Mouse (Mus musculus): ENCODE measurements around the gene Mfn1. TPM values are rescaled to one million over a fixed set of nuclear protein-coding genes. Genes with fewer than 3 reads are reported as not detected.

Gene Mfn1
- polyA plus RNA-seq, 1 experiment from 2014 or later, result 23.9 TPM

DNA sequence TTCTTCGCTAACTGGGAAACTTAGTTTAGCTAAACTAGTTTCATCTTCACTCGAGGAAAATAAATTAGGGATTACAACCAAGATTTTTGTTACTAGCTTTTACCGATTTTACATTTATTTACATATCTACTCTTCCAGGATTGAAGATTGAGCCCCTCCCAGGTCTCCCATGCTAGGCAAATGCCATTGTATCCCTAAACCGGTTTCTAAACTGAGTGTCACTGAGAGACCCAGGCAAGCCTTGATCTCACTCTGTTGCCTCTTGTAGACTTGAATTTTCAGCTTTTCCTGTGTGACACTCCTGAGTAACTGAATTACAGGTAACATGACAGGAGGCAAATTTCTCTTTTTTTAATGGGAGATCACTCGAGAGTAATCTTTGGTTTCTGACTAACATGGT is 776 bp downstream of the Mfn1 start:
- Histone ChIP-seq H3K27me3 (replicated peaks; ENCODE audit: low read depth, poor library complexity, severe bottlenecking) (no peaks in the 10 kb centered on the region), H3K4me3 (peak overlapping the region; percentile 85), H3K27ac (replicated peaks) (peak overlapping the region; percentile 83; the same call in 1 of the 2 replicates), H3K36me3 (replicated peaks) (peaks cover 38% of the 10 kb centered on the region), H3K9me3 (peaks cover 13% of the 10 kb centered on the region), H3K4me1 (peaks cover 5% of the 10 kb centered on the region)
- DNase-seq (ENCODE audit: low spot score), result no peak
- 15% methylated on average over 5 of the region's 5 CpGs for WGBS

DNA sequence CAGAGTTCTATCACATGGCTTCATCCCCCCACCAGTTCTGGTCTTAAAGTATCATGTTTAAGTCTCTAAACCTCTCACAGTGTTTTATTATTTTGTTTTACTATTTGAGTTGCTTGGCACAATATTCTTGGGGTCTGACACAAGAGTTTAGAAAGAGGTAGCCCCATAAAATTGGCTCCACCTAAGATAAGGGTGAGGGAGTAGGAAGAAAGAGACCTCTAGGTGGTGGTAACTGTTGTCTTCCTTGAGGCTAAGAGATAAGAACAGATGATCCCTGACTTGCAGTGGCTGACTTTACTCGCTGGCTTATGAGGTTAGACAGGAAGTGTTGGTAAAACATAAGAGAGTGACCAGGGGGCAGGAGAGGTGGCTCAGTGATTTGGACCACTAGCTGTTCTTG is 6.4 kb downstream of the Mfn1 start:
- no peak for DNase-seq (ENCODE audit: low spot score)
- no peak overlapping the region for H3K4me3 ChIP-seq
- no peak overlapping the region for H3K27ac ChIP-seq (replicated peaks)
- no peaks in the 10 kb centered on the region for H3K4me1 ChIP-seq
- WGBS, result 75% methylated on average over 1 of the region's 1 CpGs
- H3K9me3 ChIP-seq, result no peaks in the 10 kb centered on the region
- peaks cover 81% of the 10 kb centered on the region for H3K36me3 ChIP-seq (replicated peaks)
- no peaks in the 10 kb centered on the region for H3K27me3 ChIP-seq (replicated peaks; ENCODE audit: low read depth, poor library complexity, severe bottlenecking)

DNA sequence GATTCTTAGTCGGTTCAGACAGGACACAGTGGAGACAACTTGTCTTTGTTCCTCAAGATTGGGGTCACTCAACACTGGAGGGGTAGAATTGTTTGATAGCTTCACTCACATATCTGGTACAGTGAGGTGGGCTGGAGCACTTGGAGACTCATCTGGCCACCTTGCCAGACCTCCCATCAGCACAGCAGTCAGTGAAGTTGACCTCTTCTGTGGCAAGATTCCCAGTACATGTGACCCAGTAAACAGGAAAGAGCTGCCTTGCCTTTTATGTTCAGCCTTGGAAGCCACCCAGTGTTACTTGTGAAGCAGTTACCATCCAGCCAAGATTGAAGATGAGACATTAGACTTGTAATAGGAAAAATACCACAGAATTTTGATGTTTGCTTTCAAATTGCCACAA is 8.3 kb downstream of the Mfn1 start:
- DNase-seq (ENCODE audit: low spot score), result no peak
- Histone ChIP-seq H3K36me3 (replicated peaks) (peaks cover 80% of the 10 kb centered on the region), H3K27ac (replicated peaks) (no peak overlapping the region), H3K4me1 (no peaks in the 10 kb centered on the region), H3K9me3 (no peaks in the 10 kb centered on the region), H3K27me3 (replicated peaks; ENCODE audit: low read depth, poor library complexity, severe bottlenecking) (no peaks in the 10 kb centered on the region), H3K4me3 (no peak overlapping the region)
- WGBS, result 78% methylated on average over 1 of the region's 1 CpGs

DNA sequence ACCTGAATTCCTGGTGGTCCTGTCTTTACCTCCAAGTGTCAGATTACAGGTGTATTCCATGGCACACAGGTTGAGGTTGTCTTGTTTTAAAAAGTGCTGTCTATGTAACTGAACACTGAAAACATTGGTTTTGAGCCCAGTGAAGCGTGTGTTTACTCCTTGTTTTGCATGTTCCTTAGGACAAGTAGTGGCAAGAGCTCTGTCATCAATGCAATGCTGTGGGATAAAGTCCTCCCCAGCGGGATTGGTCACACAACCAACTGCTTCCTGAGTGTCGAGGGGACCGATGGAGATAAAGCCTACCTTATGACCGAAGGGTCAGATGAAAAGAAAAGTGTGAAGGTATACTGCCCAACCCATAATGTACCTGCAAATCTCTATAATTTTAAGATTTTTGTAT is 8.8 kb downstream of the Mfn1 start:
- Histone ChIP-seq H3K4me1 (no peaks in the 10 kb centered on the region), H3K4me3 (no peak overlapping the region), H3K27me3 (replicated peaks; ENCODE audit: low read depth, poor library complexity, severe bottlenecking) (no peaks in the 10 kb centered on the region), H3K27ac (replicated peaks) (no peak overlapping the region), H3K36me3 (replicated peaks) (peaks cover 82% of the 10 kb centered on the region), H3K9me3 (no peaks in the 10 kb centered on the region)
- DNase-seq (ENCODE audit: low spot score), result no peak
- WGBS, result 86% methylated on average over 5 of the region's 5 CpGs

DNA sequence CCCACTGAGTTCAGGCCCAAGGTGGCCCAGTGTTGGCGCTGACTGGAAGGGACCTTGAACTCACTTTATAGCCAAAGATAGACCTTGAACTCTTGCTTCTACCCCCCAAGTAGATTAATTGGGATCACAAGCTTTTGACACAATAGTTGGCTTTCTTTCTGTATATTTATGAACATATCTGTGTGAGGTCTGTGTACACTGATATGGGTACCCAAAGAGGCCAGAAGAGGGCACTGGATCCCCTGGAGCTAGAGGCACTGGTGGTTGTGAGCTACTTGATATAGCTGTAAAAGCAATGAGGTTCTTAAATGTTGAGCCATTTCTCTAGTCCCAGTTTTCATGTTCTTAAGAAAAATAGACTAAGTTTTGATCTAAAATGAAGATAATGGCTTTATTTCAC is 23.8 kb downstream of the Mfn1 start:
- peaks cover 53% of the 10 kb centered on the region for H3K36me3 ChIP-seq (replicated peaks)

DNA sequence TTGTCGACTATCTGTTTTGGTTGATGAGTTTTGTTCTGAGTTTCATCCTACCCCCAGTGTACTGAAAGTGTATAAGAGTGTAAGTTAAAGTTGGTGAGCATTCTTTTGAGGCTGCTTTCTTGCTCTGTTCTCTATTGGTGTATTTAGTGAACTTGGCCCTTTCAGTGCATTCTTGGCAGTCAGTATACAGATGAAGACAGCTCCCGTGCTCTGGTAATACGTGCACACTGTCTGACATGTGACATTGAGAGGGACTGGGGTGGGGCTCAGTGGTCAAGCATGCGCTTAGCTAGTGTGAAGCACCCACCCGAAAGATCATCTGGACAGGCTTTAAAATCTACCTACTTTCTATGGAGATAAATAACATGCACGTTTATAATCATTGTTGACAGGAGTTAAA is 34.1 kb downstream of the Mfn1 start:
- Histone ChIP-seq H3K9me3 (peaks cover under 1% of the 10 kb centered on the region; the same call in 1 of the 2 replicates), H3K27ac (replicated peaks) (no peak overlapping the region), H3K4me1 (no peaks in the 10 kb centered on the region), H3K27me3 (replicated peaks; ENCODE audit: low read depth, poor library complexity, severe bottlenecking) (no peaks in the 10 kb centered on the region), H3K36me3 (replicated peaks) (peaks cover 71% of the 10 kb centered on the region), H3K4me3 (no peak overlapping the region)
- WGBS, result 93% methylated on average over 6 of the region's 6 CpGs
- no peak for DNase-seq (ENCODE audit: low spot score)

More for the DNA sequence above, 23.8 kb downstream of the Mfn1 start:
- peak; percentile 17 for DNase-seq (ENCODE audit: low spot score)
- Histone ChIP-seq H3K4me1 (no peaks in the 10 kb centered on the region), H3K27ac (replicated peaks) (no peak overlapping the region), H3K4me3 (no peak overlapping the region), H3K27me3 (replicated peaks; ENCODE audit: low read depth, poor library complexity, severe bottlenecking) (no peaks in the 10 kb centered on the region), H3K9me3 (no peaks in the 10 kb centered on the region)
- 90% methylated on average over 1 of the region's 1 CpGs for WGBS

DNA sequence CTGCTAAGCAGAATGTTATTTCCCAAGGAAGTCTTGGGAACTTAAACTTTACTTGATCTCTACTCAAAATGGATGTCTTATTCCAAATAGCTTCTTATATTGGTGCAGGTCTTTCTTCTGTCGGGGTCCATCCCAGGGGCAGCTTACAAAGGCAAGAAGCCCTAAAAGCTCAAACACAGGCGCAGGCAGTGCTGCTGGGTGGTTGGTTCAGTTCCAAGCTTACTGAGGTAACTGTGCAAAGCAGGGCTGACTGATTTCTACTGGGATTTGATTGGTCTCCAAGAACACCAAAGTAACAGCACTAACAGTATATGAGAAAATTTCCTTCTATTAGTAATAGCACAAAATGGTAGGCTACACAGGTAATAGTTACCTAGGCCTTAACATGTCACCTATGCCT is 43.8 kb downstream of the Mfn1 start:
- DNase-seq (ENCODE audit: low spot score), result no peak
- no peaks in the 10 kb centered on the region for H3K4me1 ChIP-seq
- no peaks in the 10 kb centered on the region for H3K27me3 ChIP-seq (replicated peaks; ENCODE audit: low read depth, poor library complexity, severe bottlenecking)
- no peak overlapping the region for H3K27ac ChIP-seq (replicated peaks)
- H3K36me3 ChIP-seq (replicated peaks), result peaks cover 73% of the 10 kb centered on the region
- H3K4me3 ChIP-seq, result no peak overlapping the region
- H3K9me3 ChIP-seq, result peaks cover 4% of the 10 kb centered on the region; the same call in 1 of the 2 replicates
- 95% methylated on average over 2 of the region's 2 CpGs for WGBS

DNA sequence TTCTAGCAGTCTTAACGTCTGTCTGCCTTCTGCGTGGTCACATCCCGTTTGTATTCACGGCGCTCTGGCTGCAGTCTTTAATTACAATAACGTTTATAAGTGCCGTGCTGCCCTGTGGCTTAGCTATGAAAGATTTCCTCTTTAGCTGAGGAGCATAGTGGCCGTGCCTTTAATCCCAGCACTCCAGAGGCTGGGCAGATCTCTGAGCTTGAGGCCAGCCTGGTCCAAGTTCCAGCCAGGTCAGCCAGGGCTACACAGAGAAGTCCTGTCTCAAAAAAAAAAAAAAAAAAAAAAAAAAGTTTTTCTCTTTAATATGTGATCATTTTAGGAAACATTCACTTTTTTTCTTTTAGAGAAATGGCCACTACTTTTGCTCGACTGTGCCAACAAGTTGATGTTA is 44.6 kb downstream of the Mfn1 start:
- no peaks in the 10 kb centered on the region for H3K4me1 ChIP-seq
- 70% methylated on average over 9 of the region's 9 CpGs for WGBS
- H3K4me3 ChIP-seq, result no peak overlapping the region
- peaks cover 66% of the 10 kb centered on the region for H3K36me3 ChIP-seq (replicated peaks)
- no peaks in the 10 kb centered on the region for H3K9me3 ChIP-seq
- H3K27me3 ChIP-seq (replicated peaks; ENCODE audit: low read depth, poor library complexity, severe bottlenecking), result no peaks in the 10 kb centered on the region
- H3K27ac ChIP-seq (replicated peaks), result no peak overlapping the region
- no peak for DNase-seq (ENCODE audit: low spot score)

DNA sequence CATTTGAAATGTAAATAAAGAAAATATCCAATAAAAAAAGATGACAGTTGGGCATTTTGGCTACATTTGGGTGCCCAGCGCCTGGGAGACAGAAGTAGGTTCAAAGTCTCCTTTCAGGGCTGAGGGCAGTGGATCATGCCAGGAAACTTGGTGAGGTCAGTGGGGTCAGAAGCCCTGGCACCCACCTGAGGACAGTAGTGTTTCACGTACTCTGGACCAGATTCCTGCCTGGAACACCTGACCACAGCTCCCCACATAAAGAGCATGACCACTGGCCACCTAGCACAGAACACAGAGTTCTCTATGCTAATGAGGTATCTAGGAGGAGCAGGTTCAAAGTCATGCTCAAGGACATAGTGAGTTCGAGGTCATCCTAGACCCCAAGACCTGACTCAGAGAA is 45.9 kb downstream of the Mfn1 start:
- no peak overlapping the region for H3K27ac ChIP-seq (replicated peaks)
- H3K27me3 ChIP-seq (replicated peaks; ENCODE audit: low read depth, poor library complexity, severe bottlenecking), result no peaks in the 10 kb centered on the region
- no peak overlapping the region for H3K4me3 ChIP-seq
- no peak for DNase-seq (ENCODE audit: low spot score)
- peaks cover 58% of the 10 kb centered on the region for H3K36me3 ChIP-seq (replicated peaks)
- no peaks in the 10 kb centered on the region for H3K4me1 ChIP-seq
- no peaks in the 10 kb centered on the region for H3K9me3 ChIP-seq
- WGBS, result 93% methylated on average over 3 of the region's 3 CpGs

DNA sequence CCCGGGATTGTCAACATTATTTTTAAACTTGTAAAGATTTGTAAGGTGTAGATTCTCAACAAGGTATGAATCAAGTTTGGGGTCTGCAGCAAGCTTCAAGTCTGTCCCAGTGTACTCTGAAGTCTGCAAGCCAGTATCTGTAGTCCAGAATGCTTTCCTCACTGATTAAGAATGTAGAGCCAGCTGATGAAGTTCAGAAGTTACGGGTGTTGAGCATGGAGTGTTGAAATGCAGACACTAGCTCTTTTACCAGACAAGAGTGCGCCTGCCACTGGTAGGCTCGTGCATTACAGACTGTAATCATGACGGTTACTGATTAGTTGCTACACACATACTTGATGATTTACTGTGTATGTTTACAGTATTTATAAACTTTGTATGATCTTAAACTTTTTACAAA is 49.5 kb downstream of the Mfn1 start:
- peaks cover 65% of the 10 kb centered on the region for H3K36me3 ChIP-seq (replicated peaks)
- no peak overlapping the region for H3K4me3 ChIP-seq
- WGBS, result 89% methylated on average over 5 of the region's 5 CpGs
- no peak overlapping the region for H3K27ac ChIP-seq (replicated peaks)
- no peaks in the 10 kb centered on the region for H3K4me1 ChIP-seq
- no peaks in the 10 kb centered on the region for H3K27me3 ChIP-seq (replicated peaks; ENCODE audit: low read depth, poor library complexity, severe bottlenecking)
- DNase-seq (ENCODE audit: low spot score), result no peak
- no peaks in the 10 kb centered on the region for H3K9me3 ChIP-seq

DNA sequence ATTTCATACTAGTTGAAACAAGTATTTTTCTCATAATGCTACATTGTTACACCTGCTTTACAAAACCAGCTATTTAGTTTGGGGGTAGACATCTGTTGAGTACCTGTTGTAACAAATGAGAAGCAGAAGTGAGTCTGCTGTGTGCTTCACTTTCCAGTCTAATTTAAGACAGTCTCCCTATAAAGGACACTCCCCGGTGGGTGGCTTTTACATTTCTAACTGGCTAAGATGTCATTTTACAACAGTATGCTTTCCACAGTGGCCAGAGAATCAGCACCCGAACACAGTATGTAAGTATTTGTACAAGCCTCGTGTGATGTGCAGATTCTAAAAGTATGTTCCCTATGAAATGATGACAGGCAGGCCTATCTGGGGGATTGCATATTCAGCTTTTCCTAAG is 51.5 kb downstream of the Mfn1 start:
- H3K4me1 ChIP-seq, result no peaks in the 10 kb centered on the region
- no peaks in the 10 kb centered on the region for H3K27me3 ChIP-seq (replicated peaks; ENCODE audit: low read depth, poor library complexity, severe bottlenecking)
- 85% methylated on average over 3 of the region's 3 CpGs for WGBS
- no peaks in the 10 kb centered on the region for H3K9me3 ChIP-seq
- peaks cover 54% of the 10 kb centered on the region for H3K36me3 ChIP-seq (replicated peaks)
- no peak overlapping the region for H3K27ac ChIP-seq (replicated peaks)
- DNase-seq (ENCODE audit: low spot score), result no peak
- H3K4me3 ChIP-seq, result no peak overlapping the region

DNA sequence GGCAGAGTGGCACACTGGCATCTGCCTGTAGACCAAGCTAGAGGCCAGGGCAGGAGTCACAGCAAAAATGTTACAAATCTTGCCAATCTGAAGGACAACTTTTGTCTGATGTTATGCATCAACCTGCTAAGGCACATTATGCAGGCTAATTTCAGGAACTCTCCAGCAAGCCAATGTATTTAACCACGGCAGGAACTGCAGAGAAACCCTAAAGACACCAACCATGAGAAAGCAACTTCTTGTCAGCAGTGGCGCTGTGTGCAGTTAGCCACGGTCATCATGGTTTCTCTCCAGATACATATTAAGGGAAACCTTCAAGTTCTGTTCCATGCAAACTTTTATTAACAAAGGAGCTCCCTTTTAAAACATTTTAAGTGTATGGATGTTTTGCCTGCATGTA is 52.6 kb downstream of the Mfn1 start:
- Histone ChIP-seq H3K4me3 (no peak overlapping the region), H3K9me3 (no peaks in the 10 kb centered on the region), H3K27me3 (replicated peaks; ENCODE audit: low read depth, poor library complexity, severe bottlenecking) (no peaks in the 10 kb centered on the region), H3K4me1 (no peaks in the 10 kb centered on the region), H3K36me3 (replicated peaks) (peaks cover 46% of the 10 kb centered on the region), H3K27ac (replicated peaks) (no peak overlapping the region)
- no peak for DNase-seq (ENCODE audit: low spot score)
- 91% methylated on average over 3 of the region's 3 CpGs for WGBS

DNA sequence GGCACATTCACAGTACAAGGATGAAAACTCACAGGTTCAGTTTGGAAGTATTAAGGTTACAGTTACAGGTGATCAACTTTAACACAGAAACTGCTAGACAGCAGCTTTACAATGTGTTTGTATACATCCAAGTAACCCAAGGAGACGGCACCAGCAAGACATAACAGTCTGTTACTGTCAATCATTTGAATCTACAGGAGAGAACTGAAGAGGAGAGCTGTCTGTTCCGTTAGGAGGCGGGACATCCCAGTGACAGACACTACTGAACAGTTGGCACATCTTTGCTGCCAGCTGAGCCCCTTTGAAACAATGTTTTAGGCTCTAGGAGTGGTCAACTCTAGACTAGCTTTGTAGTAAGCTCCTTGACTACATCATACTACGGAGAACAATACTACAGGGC is 54.2 kb downstream of the Mfn1 start:
- no peaks in the 10 kb centered on the region for H3K27me3 ChIP-seq (replicated peaks; ENCODE audit: low read depth, poor library complexity, severe bottlenecking)
- no peak overlapping the region for H3K27ac ChIP-seq (replicated peaks)
- no peak overlapping the region for H3K4me3 ChIP-seq
- peaks cover 45% of the 10 kb centered on the region for H3K36me3 ChIP-seq (replicated peaks)
- 89% methylated on average over 4 of the region's 4 CpGs for WGBS
- no peaks in the 10 kb centered on the region for H3K4me1 ChIP-seq
- no peaks in the 10 kb centered on the region for H3K9me3 ChIP-seq
- no peak for DNase-seq (ENCODE audit: low spot score)

DNA sequence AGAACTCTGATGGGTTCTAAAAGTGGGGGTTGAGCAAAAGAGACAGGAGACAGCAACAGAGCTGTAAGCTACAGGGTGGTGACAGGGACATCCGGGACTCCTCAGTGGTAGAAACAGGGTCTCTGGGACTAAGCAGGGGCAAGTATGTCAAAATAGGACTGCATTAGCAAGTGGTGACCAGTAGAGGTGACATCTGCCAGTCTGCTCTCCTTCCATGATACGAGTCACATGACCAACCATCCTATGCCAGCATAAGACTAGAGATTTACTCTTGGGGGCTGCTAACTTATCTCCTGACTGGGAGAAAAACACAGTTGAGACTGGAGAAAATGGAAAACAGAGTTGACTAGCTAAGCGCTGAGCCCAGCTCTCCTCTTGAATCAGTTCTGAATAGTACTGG is 57.0 kb downstream of the Mfn1 start:
- Histone ChIP-seq H3K36me3 (replicated peaks) (peaks cover 63% of the 10 kb centered on the region), H3K27me3 (replicated peaks; ENCODE audit: low read depth, poor library complexity, severe bottlenecking) (no peaks in the 10 kb centered on the region), H3K4me1 (no peaks in the 10 kb centered on the region), H3K9me3 (no peaks in the 10 kb centered on the region), H3K27ac (replicated peaks) (no peak overlapping the region), H3K4me3 (no peak overlapping the region)
- DNase-seq (ENCODE audit: low spot score), result no peak
- WGBS, result 92% methylated on average over 3 of the region's 3 CpGs

Data from embryonic facial prominence, embryonic 10.5 days (tissue).